Mouse (Mus musculus) thymus, adult 18-20 months (tissue): ENCODE results near the gene Gm10718.
"Not testable (repeated sequence)": the region's sequence is repeated elsewhere in the genome, so short reads cannot be mapped to it uniquely, and the experiment has no call there.

Experiments
- DNase-seq, 2 experiments: peaks; one replicate each; pipeline ENCODE4 v3.0.0; 2022; ENCODE audit warnings: mixed read lengths in 2 of 2

Gm10718 gene

GRCm38 (mm10) chr9:3025653-3026052 lies 2.3 kb downstream of the Gm10718 start:
- DNase-seq = peak; percentile 4 to 71

- DNase-seq = not testable (repeated sequence)
Measured at GRCm38 (mm10) chr9:3026136-3026535, 2.8 kb downstream of the Gm10718 start.

DNA sequence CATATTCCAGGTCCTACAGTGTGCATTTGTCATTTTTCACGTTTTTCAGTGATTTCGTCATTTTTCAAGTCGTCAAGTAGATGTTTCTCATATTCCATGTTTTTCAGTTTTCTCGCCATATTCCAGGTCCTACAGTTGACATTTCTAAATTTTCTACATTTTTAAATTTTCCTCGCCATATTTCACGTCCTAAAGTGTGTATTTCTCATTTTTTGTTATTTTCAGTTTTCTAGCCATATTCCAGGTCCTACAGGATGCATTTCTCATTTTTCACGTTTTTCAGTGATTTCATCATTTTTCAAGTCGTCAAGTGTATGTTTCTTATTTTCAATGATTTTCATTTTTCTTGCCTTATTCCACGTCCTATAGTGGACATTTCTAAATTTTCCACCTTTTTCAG lies 3.4 kb downstream of the Gm10718 start:
- not testable (repeated sequence) for DNase-seq

GRCm38 (mm10) chr9:3027200-3027599 lies 3.9 kb downstream of the Gm10718 start:
- not testable (repeated sequence) for DNase-seq

- not testable (repeated sequence) for DNase-seq
Measured at GRCm38 (mm10) chr9:3029276-3030000, 6.1 kb downstream of the Gm10718 start.

- DNase-seq = not testable (repeated sequence)
Measured at GRCm38 (mm10) chr9:3030677-3031318, 7.5 kb downstream of the Gm10718 start.

GRCm38 (mm10) chr9:3034299-3034698 lies 11.0 kb downstream of the Gm10718 start, which contains the start of gene Gm17535:
Gm17535 (plus strand) TSS chr9:3034599.
- not testable (repeated sequence) for DNase-seq

DNA sequence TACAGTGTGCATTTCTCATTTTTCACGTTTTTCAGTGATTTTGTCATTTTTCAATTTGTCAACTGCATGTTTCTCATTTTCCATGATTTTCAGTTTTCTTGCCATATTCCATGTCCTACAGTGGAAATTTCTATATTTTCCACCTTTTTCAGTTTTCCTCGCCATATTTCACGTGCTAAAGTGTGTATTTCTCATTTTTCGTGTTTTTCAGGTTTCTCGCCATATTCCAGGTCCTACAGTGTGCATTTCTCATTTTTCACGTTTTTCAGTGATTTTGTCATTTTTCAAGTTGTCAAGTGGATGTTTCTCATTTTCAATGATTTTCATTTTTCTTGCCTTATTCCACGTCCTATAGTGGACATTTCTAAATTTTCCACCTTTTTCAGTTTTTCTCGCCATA lies 13.2 kb downstream of the Gm10718 start, which contains the start of gene Gm10715:
Gene Gm10715, plus strand, starts transcription at position 301 of the 400 bp plus-strand sequence.
- DNase-seq = not testable (repeated sequence)

GRCm38 (mm10) chr9:3038161-3038560 lies 14.8 kb downstream of the Gm10718 start:
- not testable (repeated sequence) for DNase-seq
